Mouse (Mus musculus) intestine, embryonic 16.5 days (tissue): ENCODE measurements at regions not wholly inside any gene's neighbourhood (a gene's known extent, or its start where the extent isn't known, plus 50 kb on each side); places are given as distances from the start of the nearest gene placed in this dataset.

Source experiments
- ATAC-seq: fragments of 200-750 bp; cut with Nextera tagmentation; 2 replicates; pipeline ENCODE4 v1.8.0; 2017; ENCODE audit warnings: moderate TSS enrichment, moderate library complexity
- H3K27ac ChIP-seq: fragments of 300-500 bp; sonication (generic); 2 replicates; pipeline ENCODE4 v1.5.1; 2014; ENCODE audit warnings: mild to moderate bottlenecking, low read length
- H3K27me3 ChIP-seq: fragments of 300-500 bp; sonication (generic); replicated peaks from 2 replicates; pipeline ENCODE4 v1.6.1; 2014; ENCODE audit warnings: low read length, control low read depth, mixed read lengths; ENCODE audit not compliant: control insufficient read depth, insufficient read depth
- H3K36me3 ChIP-seq: fragments of 300-500 bp; sonication (generic); 2 replicates; pipeline ENCODE4 v1.6.1; 2014; ENCODE audit warnings: low read length, control low read depth; ENCODE audit not compliant: control insufficient read depth, insufficient read depth
- H3K4me1 ChIP-seq: fragments of 300-500 bp; sonication (generic); 2 replicates; pipeline ENCODE4 v1.6.1; 2014; ENCODE audit warnings: low read length, control low read depth, mixed read lengths; ENCODE audit not compliant: control insufficient read depth, insufficient read depth
- H3K4me2 ChIP-seq: fragments of 300-500 bp; sonication (generic); 2 replicates; pipeline ENCODE4 v1.6.1; 2014; ENCODE audit warnings: low read depth, low read length, control low read depth
- H3K4me3 ChIP-seq: fragments of 300-500 bp; sonication (generic); 2 replicates; pipeline ENCODE4 v1.5.1; 2014; ENCODE audit warnings: mild to moderate bottlenecking, low read length
- H3K9ac ChIP-seq: fragments of 300-500 bp; sonication (generic); 2 replicates; pipeline ENCODE4 v1.6.1; 2014; ENCODE audit warnings: low read depth, low read length
- H3K9me3 ChIP-seq: fragments of 300-500 bp; sonication (generic); 2 replicates; pipeline ENCODE4 v1.6.1; 2016; ENCODE audit warnings: low read length, control low read depth; ENCODE audit not compliant: control insufficient read depth
- WGBS: fragments of 180-500 bp; shearing (Covaris S2); extraction: QIAGEN DNeasy Blood & Tissue Kit; methylation state at CpG from one replicate; pipeline ENCODE4 v1.1.7; 2014; 5-methylcytosine and 5-hydroxymethylcytosine counted together

DNA sequence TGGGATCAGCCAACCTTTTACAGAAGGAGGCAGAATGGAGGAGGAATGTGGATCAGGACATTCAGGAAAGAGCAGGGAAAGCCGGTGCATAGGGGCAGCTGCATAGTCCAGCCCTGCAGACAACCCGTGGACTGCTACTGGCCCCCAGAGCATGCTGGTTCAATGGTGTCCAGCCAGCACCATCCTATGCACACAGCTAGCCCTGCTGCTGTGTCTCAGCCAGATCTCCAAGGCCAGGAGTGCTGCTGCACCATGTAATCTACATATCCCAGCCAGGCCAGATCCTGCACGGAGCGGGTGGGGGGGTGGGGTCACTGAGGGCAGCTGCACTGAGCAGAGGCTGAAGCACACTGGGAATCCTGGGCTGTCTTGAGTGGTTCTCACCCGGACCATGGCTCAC is 165.8 kb upstream of the Rpl38 start:
- Histone ChIP-seq H3K27me3 (no peaks in the 10 kb centered on the region), H3K9me3 (no peaks in the 10 kb centered on the region), H3K4me1 (no peaks in the 10 kb centered on the region), H3K9ac (no peak overlapping the region), H3K4me3 (no peak overlapping the region), H3K27ac (no peak overlapping the region), H3K36me3 (no peaks in the 10 kb centered on the region), H3K4me2 (no peak overlapping the region)
- 23% methylated on average over 5 of the region's 5 CpGs for WGBS
- no peak for ATAC-seq

- no peak for ATAC-seq
- Histone ChIP-seq H3K36me3 (no peaks in the 10 kb centered on the region), H3K9me3 (no peaks in the 10 kb centered on the region), H3K4me3 (no peak overlapping the region), H3K9ac (no peak overlapping the region), H3K4me2 (no peak overlapping the region), H3K27me3 (no peaks in the 10 kb centered on the region), H3K27ac (no peak overlapping the region), H3K4me1 (no peaks in the 10 kb centered on the region)
- WGBS, result 46% methylated on average over 5 of the region's 5 CpGs
These were observed 166.3 kb upstream of the Rpl38 start for GRCm38 (mm10) chr11:114501869-114502540.

DNA sequence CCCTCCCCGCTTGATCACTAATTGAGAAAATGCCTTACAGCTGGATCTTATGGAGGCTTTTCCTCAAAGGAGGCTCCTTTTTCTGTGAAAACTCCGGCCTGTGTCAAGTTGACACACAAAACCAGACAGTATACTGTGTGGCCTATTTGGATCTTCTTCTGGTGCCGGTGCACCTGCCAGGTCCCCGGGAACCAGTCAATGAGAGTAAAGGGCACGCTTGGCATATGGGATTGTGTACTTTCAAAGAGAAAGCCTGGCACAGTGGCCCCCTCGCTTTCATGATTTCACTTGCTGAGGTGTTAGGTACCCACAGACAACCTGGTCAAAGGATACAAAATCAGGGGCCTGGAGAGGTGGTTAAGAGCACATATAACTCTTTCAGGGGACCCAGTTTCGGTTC is 167.9 kb upstream of the Rpl38 start:
- H3K36me3 ChIP-seq, result no peaks in the 10 kb centered on the region
- no peak overlapping the region for H3K9ac ChIP-seq
- H3K27me3 ChIP-seq, result no peaks in the 10 kb centered on the region
- H3K4me3 ChIP-seq, result no peak overlapping the region
- no peak overlapping the region for H3K27ac ChIP-seq
- no peaks in the 10 kb centered on the region for H3K9me3 ChIP-seq
- no peak overlapping the region for H3K4me2 ChIP-seq
- 93% methylated on average over 7 of the region's 7 CpGs for WGBS
- H3K4me1 ChIP-seq, result no peaks in the 10 kb centered on the region
- no peak for ATAC-seq

- Histone ChIP-seq H3K4me2 (no peak overlapping the region), H3K36me3 (no peaks in the 10 kb centered on the region), H3K4me3 (no peak overlapping the region), H3K9me3 (no peaks in the 10 kb centered on the region), H3K4me1 (no peaks in the 10 kb centered on the region), H3K27me3 (no peaks in the 10 kb centered on the region), H3K9ac (no peak overlapping the region), H3K27ac (no peak overlapping the region)
- ATAC-seq, result no peak
- WGBS, result 86% methylated on average over 12 of the region's 12 CpGs
These were observed 168.7 kb upstream of the Rpl38 start for GRCm38 (mm10) chr11:114499665-114500064.

DNA sequence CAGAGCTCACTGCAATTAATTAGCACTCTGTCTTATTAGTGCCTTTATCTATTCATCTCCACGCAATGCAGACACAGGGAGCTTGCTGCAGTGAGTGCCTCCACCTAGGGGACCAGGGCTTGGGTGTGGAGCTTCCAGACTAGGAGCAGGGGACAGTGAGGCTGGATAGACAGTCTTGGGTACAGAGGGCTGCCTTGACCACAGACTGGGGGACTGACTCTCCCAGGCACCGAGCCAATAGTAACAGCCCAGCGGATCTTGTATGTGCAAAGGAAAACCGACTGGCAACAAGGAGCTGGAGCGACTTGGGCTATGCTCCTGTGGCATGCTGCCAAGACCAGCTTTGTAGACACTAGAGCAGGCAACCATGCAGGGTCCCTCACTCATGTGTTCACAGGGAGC is 172.8 kb upstream of the Rpl38 start:
- Histone ChIP-seq H3K36me3 (no peaks in the 10 kb centered on the region), H3K27ac (no peak overlapping the region), H3K4me3 (no peak overlapping the region), H3K4me1 (no peaks in the 10 kb centered on the region), H3K27me3 (peaks cover 9% of the 10 kb centered on the region; the same call in 1 of the 2 replicates), H3K9ac (no peak overlapping the region), H3K9me3 (no peaks in the 10 kb centered on the region), H3K4me2 (no peak overlapping the region)
- 56% methylated on average over 5 of the region's 5 CpGs for WGBS
- ATAC-seq, result no peak

- H3K27me3 ChIP-seq, result peaks cover 3% of the 10 kb centered on the region; the same call in 1 of the 2 replicates
- no peak overlapping the region for H3K9ac ChIP-seq
- H3K9me3 ChIP-seq, result no peaks in the 10 kb centered on the region
- ATAC-seq, result peak; percentile 38; the same call in 1 of the 2 replicates
- H3K4me1 ChIP-seq, result no peaks in the 10 kb centered on the region
- 20% methylated on average over 8 of the region's 8 CpGs for WGBS
- no peak overlapping the region for H3K4me2 ChIP-seq
- no peaks in the 10 kb centered on the region for H3K36me3 ChIP-seq
- H3K4me3 ChIP-seq, result no peak overlapping the region
- no peak overlapping the region for H3K27ac ChIP-seq
These were observed 181.9 kb upstream of the Rpl38 start for GRCm38 (mm10) chr11:114486455-114486854.

- Histone ChIP-seq H3K27ac (no peak overlapping the region), H3K9me3 (no peaks in the 10 kb centered on the region), H3K9ac (no peak overlapping the region), H3K36me3 (no peaks in the 10 kb centered on the region), H3K4me1 (no peaks in the 10 kb centered on the region), H3K4me3 (no peak overlapping the region), H3K27me3 (no peaks in the 10 kb centered on the region), H3K4me2 (no peak overlapping the region)
- 54% methylated on average over 15 of the region's 15 CpGs for WGBS
- no peak for ATAC-seq
These were observed 182.9 kb upstream of the Rpl38 start for GRCm38 (mm10) chr11:114485429-114485828.

DNA sequence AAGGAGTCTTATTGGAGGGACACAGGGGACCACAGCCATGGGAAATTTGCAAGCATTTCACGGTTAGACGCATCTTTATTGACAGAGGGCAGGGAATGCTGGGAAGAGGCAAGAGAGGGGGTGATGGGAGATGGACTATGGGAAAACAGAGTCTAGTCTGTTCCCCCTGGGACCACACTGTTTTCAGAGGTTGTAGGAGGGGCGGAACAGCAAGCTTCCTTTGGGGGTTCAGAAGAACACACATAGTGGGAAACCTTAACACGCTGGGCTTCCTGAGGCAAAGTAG is 183.7 kb upstream of the Rpl38 start:
- ATAC-seq, result no peak
- no peak overlapping the region for H3K27ac ChIP-seq
- H3K27me3 ChIP-seq, result no peaks in the 10 kb centered on the region
- H3K4me2 ChIP-seq, result no peak overlapping the region
- H3K9ac ChIP-seq, result no peak overlapping the region
- H3K4me1 ChIP-seq, result no peaks in the 10 kb centered on the region
- no peaks in the 10 kb centered on the region for H3K36me3 ChIP-seq
- WGBS, result 84% methylated on average over 4 of the region's 4 CpGs
- H3K9me3 ChIP-seq, result no peaks in the 10 kb centered on the region
- no peak overlapping the region for H3K4me3 ChIP-seq

GRCm38 (mm10) chr11:114483823-114484667 is 184.3 kb upstream of the Rpl38 start:
- no peak overlapping the region for H3K4me3 ChIP-seq
- 68% methylated on average over 12 of the region's 12 CpGs for WGBS
- no peak overlapping the region for H3K27ac ChIP-seq
- no peaks in the 10 kb centered on the region for H3K9me3 ChIP-seq
- no peaks in the 10 kb centered on the region for H3K36me3 ChIP-seq
- H3K4me1 ChIP-seq, result no peaks in the 10 kb centered on the region
- no peak overlapping the region for H3K4me2 ChIP-seq
- ATAC-seq, result no peak
- no peak overlapping the region for H3K9ac ChIP-seq
- no peaks in the 10 kb centered on the region for H3K27me3 ChIP-seq
